Mouse (Mus musculus) C2C12 (cell line): ENCODE results near the gene 0610040J01Rik.

Experiments used
- CEBPB ChIP-seq: IDR thresholded peaks from one replicate; pipeline ENCODE4 v1.6.1; 2011; ENCODE audit warnings: low read depth, mild to moderate bottlenecking, control low read depth, moderate library complexity
- CTCF ChIP-seq: IDR thresholded peaks from one replicate; pipeline ENCODE4 v1.5.1; 2011; ENCODE audit not compliant: control insufficient read depth, insufficient read depth, insufficient read length
- MAX ChIP-seq: IDR thresholded peaks from one replicate; pipeline ENCODE4 v1.6.1; 2011; ENCODE audit warnings: mild to moderate bottlenecking, control low read depth
- MYOG ChIP-seq: IDR thresholded peaks from one replicate; pipeline ENCODE4 v1.6.1; 2011; ENCODE audit not compliant: control insufficient read depth, insufficient read length; ENCODE audit errors: extremely low read depth
- USF1 ChIP-seq: IDR thresholded peaks from one replicate; pipeline ENCODE4 v1.6.1; 2011; ENCODE audit warnings: low read depth, mild to moderate bottlenecking, control low read depth, moderate library complexity

- TF ChIP-seq CTCF = no peak
- TF ChIP-seq USF1 = no peak
- TF ChIP-seq CEBPB = no peak
- no peak for TF ChIP-seq MAX
- TF ChIP-seq MYOG = no peak
These were observed 62.7 kb downstream of the 0610040J01Rik start for GRCm38 (mm10) chr5:63874880-63875279.
